Mouse (Mus musculus) liver, embryonic 14.5 days (tissue): ENCODE measurements around the gene En2. TPM values are rescaled to one million over a fixed set of nuclear protein-coding genes. Genes with fewer than 3 reads are reported as not detected.
A peak's percentile ranks its signal among the peaks of the same experiment; 100 is the strongest.

Source experiments
- ATAC-seq: fragments of 200-750 bp; cut with Nextera tagmentation; 2 replicates; pipeline ENCODE4 v1.8.0; 2017; ENCODE audit warnings: moderate number of reproducible peaks, mild to moderate bottlenecking, moderate library complexity; ENCODE audit not compliant: insufficient read depth
- DNase-seq, 3 experiments: peaks; one replicate each; pipeline ENCODE4 v3.0.0-alpha.2; 2012 to 2013; ENCODE audit warnings: low read depth in 3 of 3, low spot score in 3 of 3
- H3K27ac ChIP-seq: fragments of 300-500 bp; sonication (generic); 2 replicates; pipeline ENCODE4 v1.5.1; 2014; ENCODE audit warnings: moderate library complexity, mild to moderate bottlenecking, control low read depth, inconsistent platforms
- H3K27me3 ChIP-seq: fragments of 300-500 bp; sonication (generic); 2 replicates; pipeline ENCODE4 v1.6.1; 2014; ENCODE audit warnings: mild to moderate bottlenecking, low read length, moderate library complexity; ENCODE audit not compliant: control insufficient read depth, insufficient read depth
- H3K36me3 ChIP-seq: fragments of 300-500 bp; sonication (generic); replicated peaks from 2 replicates; pipeline ENCODE4 v1.6.1; 2014; ENCODE audit warnings: low read depth; ENCODE audit not compliant: control insufficient read depth, insufficient read depth
- H3K4me1 ChIP-seq, 2 experiments: fragments of 200-500 bp in 1 of 2; fragments of 300-500 bp in 1 of 2; sonication (generic) in 1 of 2; replicated peaks; 2 replicates each; pipeline ENCODE4 v1.6.1; 2012 to 2014; ENCODE audit warnings: antibody characterized with exemption in 1 of 2, inconsistent platforms in 1 of 2, low read length in 1 of 2; ENCODE audit not compliant: control insufficient read depth in 2 of 2, insufficient read depth in 2 of 2
- H3K4me2 ChIP-seq: fragments of 300-500 bp; sonication (generic); 2 replicates; pipeline ENCODE4 v1.6.1; 2014; ENCODE audit warnings: low read depth, mild to moderate bottlenecking, control low read depth, moderate library complexity
- H3K4me3 ChIP-seq, 2 experiments: fragments of 200-500 bp in 1 of 2; fragments of 300-500 bp in 1 of 2; sonication (generic) in 1 of 2; 2 replicates each; pipeline ENCODE4 v1.5.1; 2012 to 2014; ENCODE audit warnings: low read depth in 2 of 2, low read length in 2 of 2, mild to moderate bottlenecking in 2 of 2, control low read depth in 1 of 2, inconsistent platforms in 1 of 2, moderate library complexity in 1 of 2; ENCODE audit not compliant: insufficient read depth in 1 of 2
- H3K9ac ChIP-seq: fragments of 300-500 bp; sonication (generic); replicated peaks from 2 replicates; pipeline ENCODE4 v1.6.1; 2014; ENCODE audit warnings: mild to moderate bottlenecking, control low read depth, moderate library complexity
- H3K9me3 ChIP-seq: fragments of 300-500 bp; sonication (generic); 2 replicates; pipeline ENCODE4 v1.6.1; 2016; ENCODE audit warnings: low read length, mixed read lengths; ENCODE audit not compliant: control insufficient read depth
- CTCF ChIP-seq: IDR thresholded peaks from 2 replicates; pipeline ENCODE4 v1.5.1; 2016; ENCODE audit warnings: antibody characterized with exemption, low read depth, control low read depth
- EP300 ChIP-seq: IDR thresholded peaks from 2 replicates; pipeline ENCODE4 v1.6.1; 2016; ENCODE audit warnings: antibody characterized with exemption, low read depth
- WGBS: fragments of 180-500 bp; shearing (Covaris S2); extraction: QIAGEN DNeasy Blood & Tissue Kit; methylation state at CpG from one replicate; pipeline ENCODE4 v1.1.7; 2014; ENCODE audit not compliant: insufficient replicate concordance; 5-methylcytosine and 5-hydroxymethylcytosine counted together
- polyA plus RNA-seq, 2 experiments: library from polyadenylated mRNA; depleted of rRNA in 1 of 2; stranded (reverse) in 1 of 2; unstranded in 1 of 2; fragments of >200 nt; fragmentation: Nextera tagmentation in 1 of 2; extraction: Ambion mirVana in 1 of 2; gene quantifications; 2 replicates each; pipeline versions ENCODE4 v1.2.1 to v1.2.3; 2012 to 2014

En2 gene
- polyA plus RNA-seq, 2 experiments = not detected

DNA sequence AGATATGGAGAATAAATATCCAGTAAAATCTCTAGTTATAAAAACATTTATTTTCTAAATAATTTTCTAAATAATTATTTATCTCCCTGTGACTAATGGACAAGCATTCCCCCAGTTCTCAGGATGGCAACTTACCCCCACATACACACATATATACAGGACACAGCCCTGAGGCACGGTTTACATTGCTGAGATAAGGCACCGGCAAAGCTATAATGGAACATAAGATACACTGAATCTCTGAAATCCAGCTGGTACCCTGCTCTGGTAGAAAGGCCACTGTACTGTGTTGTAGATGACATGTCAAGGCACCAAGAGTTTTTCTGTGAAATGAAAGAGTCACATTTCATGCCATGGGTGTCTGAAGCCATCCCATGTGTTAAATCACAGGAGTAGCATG, 39.2 kb downstream of the En2 start:
- H3K9me3 ChIP-seq = no peaks in the 10 kb centered on the region
- WGBS = 32% methylated on average over 2 of the region's 2 CpGs
- DNase-seq (no peak), ATAC-seq (peak; percentile 56)
- no peak for TF ChIP-seq EP300
- TF ChIP-seq CTCF = no peak
- no peak overlapping the region for H3K27ac ChIP-seq
- H3K4me2 ChIP-seq = no peak overlapping the region
- no peak overlapping the region for H3K9ac ChIP-seq
- no peak overlapping the region for H3K4me3 ChIP-seq
- H3K27me3 ChIP-seq = peaks cover 25% of the 10 kb centered on the region
- H3K4me1 ChIP-seq = peaks cover 0 to 3% of the 10 kb centered on the region in 2 experiments; a peak in 1 of 4 replicates
- H3K36me3 ChIP-seq = no peaks in the 10 kb centered on the region

DNA sequence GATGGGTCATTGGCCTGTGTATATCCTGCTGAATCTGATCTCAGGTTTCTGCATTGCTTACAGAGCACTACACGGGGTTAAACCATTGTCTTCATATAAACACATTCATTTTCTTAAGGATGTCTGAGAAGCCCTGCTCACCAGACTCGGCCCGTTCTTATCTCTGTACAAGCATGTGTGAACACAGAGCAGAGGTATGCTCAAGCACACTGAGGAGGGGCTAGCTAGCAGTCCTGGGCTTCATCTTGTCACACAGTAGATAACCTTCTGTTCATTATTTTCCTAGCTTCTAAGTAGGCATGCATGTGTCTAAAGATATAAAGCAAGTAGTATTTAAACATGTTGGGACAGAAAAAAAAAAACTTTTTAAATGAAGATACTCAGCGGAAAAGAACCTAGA, 41.0 kb downstream of the En2 start:
- ATAC-seq (peak; percentile 66), DNase-seq (no peak)
- 18% methylated on average over 4 of the region's 4 CpGs for WGBS
- Histone ChIP-seq H3K4me2 (no peak overlapping the region), H3K9ac (no peak overlapping the region), H3K36me3 (no peaks in the 10 kb centered on the region), H3K9me3 (no peaks in the 10 kb centered on the region), H3K27ac (no peak overlapping the region), H3K4me1 (peaks cover 0 to 3% of the 10 kb centered on the region in 2 experiments; a peak in 1 of 4 replicates), H3K4me3 (no peak overlapping the region), H3K27me3 (peaks cover 43% of the 10 kb centered on the region)
- no peak for TF ChIP-seq EP300
- no peak for TF ChIP-seq CTCF

DNA sequence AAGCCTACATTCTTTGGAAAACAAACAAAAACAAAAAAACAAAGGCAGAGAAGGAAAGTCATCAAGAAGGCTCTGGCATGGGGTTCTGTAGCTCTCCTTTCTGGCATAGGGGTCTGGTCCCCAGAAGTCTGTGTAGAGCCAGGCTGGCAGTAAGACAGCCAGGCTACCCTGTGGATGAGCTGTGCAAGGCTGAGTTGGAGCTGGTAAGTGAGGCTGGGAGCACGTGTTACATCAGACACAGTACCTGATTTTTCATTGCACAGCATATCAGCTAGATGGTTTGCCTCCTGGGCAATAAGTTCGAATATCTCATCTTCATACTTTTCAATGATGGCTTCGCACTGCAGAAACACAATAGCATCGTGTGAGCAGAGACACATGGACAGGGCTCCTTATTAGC, 41.5 kb downstream of the En2 start:
- Histone ChIP-seq H3K4me3 (no peak overlapping the region), H3K4me2 (no peak overlapping the region), H3K27me3 (peaks cover 49% of the 10 kb centered on the region), H3K9ac (no peak overlapping the region), H3K27ac (no peak overlapping the region), H3K4me1 (peaks cover 0 to 3% of the 10 kb centered on the region in 2 experiments; a peak in 1 of 4 replicates), H3K36me3 (no peaks in the 10 kb centered on the region), H3K9me3 (no peaks in the 10 kb centered on the region)
- DNase-seq (no peak), ATAC-seq (no peak)
- TF ChIP-seq CTCF = no peak
- no peak for TF ChIP-seq EP300
- WGBS = 47% methylated on average over 4 of the region's 4 CpGs

DNA sequence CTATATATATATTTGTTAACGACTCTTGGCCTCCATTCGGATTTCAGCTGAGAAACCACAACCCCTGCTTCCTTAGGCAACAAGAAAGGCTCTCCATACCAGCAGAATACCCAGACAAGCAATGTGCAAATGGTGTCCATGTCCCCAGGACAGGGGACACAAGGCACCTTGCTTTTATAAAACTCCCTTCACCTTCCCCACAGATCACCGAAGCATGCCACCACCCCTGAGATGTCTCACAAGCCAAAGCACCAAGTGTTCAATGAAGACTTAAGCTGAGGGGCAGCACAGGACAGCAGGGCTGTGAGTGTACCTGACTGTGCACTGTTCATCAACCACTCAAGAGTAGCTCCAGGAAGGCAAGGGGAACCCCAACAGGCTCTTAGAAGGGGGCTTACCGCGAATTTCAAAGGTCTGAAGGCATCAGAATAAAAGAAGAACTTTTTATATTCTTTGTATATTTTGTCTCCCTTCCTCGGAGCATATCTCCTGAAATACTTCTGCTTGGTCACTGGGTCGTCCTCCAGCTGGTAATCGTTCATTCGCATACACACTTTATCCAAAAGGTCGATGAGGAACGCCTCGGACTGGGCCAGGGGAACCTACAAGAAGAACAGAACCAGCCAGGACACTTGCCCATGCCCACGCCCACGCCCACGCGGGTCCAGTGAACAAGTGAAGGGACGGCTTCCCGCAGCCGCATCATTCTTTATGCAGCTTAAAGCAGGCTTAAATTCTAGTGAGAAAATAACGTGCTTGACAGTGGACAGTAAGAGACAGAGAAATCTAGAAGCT, 43.4 kb downstream of the En2 start:
- WGBS = 11% methylated on average over 20 of the region's 20 CpGs
- no peak overlapping the region for H3K9ac ChIP-seq
- TF ChIP-seq CTCF (no peak), EP300 (no peak)
- DNase-seq = no peak
- no peaks in the 10 kb centered on the region for H3K9me3 ChIP-seq
- H3K27ac ChIP-seq = no peak overlapping the region
- H3K4me1 ChIP-seq = peaks cover 0 to 3% of the 10 kb centered on the region in 2 experiments; a peak in 1 of 4 replicates
- no peak overlapping the region for H3K4me3 ChIP-seq
- no peak overlapping the region for H3K4me2 ChIP-seq
- H3K27me3 ChIP-seq = peaks cover 60% of the 10 kb centered on the region
- no peak for ATAC-seq
- no peaks in the 10 kb centered on the region for H3K36me3 ChIP-seq

DNA sequence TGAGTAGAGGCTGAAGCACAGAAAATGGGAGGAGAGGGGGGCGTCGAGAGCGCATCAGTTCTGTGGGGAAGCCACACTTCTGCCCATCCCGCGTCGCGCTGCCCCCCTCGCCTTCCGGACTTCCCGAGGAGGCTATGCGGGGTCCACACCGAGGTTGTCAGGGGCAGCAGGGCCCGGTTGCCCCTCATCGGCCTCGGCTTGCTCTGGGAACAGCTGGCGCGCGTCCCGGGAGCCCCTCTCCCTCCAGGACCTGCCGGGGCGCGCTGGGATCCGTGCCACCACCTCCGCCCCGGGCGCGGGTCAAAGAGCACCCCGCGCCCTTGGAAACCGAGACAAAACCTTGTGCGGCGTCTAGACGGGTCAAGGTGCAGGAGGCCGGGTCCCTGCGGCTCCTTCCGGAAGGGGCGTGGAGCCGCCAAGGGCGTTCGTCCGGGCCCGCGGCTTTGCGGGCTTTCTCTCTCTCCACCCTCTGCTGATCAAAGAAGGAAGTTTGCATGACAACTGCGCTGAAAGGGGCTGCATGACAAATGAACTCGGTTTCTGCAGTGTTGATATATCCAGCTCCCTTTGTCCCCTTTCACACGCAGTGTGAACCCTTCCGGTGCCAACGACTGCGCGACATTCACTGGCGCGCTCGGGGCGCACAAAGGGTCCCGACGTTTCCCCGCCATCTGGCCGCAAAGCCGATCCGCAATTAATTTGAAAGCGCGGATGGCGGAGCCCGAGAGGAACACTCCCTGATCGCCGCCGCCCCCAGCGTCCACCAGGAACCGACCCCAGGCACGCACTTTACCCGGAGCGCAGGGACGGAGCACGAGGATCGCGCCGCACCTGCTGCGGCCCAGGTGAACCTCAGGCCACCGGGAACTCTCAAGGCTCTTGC, 44.3 kb downstream of the En2 start:
- no peak overlapping the region for H3K9ac ChIP-seq
- no peaks in the 10 kb centered on the region for H3K36me3 ChIP-seq
- H3K4me2 ChIP-seq = peak overlapping the region; percentile 32
- H3K4me1 ChIP-seq = peaks cover 0 to 3% of the 10 kb centered on the region in 2 experiments; a peak in 1 of 4 replicates
- peaks cover 60% of the 10 kb centered on the region for H3K27me3 ChIP-seq
- WGBS = under 1% methylated on average over 80 of the region's 80 CpGs
- no peaks in the 10 kb centered on the region for H3K9me3 ChIP-seq
- H3K27ac ChIP-seq = no peak overlapping the region
- TF ChIP-seq CTCF (no peak), EP300 (no peak)
- ATAC-seq (no peak), DNase-seq (no peak)
- peak overlapping the region; percentile 11 to 27; a peak in 3 of 4 replicates for H3K4me3 ChIP-seq
